Mouse (Mus musculus) bone marrow macrophage, adult 2 months (primary cell): ENCODE results near the gene Rfx3.

ENCODE experiments used
- CTCF ChIP-seq: IDR thresholded peaks from 2 replicates; pipeline ENCODE4 v1.5.1; 2012; ENCODE audit warnings: low read depth, mild to moderate bottlenecking, low read length, moderate library complexity
- POLR2A ChIP-seq: IDR thresholded peaks from 2 replicates; pipeline ENCODE4 v1.6.1; 2012; ENCODE audit warnings: mild to moderate bottlenecking, low read depth, low read length, borderline replicate concordance

DNA sequence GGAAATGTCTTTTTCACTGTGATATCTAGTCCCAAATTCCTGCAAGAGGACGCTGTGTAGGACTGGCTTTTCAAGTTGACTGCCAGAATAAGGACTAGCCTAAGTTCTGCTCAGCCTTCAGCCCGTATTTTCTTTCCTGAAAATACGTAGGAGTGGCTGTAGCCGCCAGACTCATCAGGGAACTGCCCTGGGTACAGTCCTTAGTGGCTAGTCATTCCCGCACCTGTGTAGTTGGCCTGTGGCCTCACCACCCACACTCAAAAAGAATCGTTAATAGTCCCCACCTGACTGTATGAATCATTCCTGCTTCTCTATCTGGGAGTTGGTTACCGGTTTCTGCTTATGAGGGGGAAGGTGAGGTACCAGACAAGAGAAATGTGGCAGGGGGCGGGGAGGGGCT, 272.1 kb downstream of the Rfx3 start:
- TF ChIP-seq POLR2A (no peak), CTCF (no peak)
